In the genomic region with DNA sequence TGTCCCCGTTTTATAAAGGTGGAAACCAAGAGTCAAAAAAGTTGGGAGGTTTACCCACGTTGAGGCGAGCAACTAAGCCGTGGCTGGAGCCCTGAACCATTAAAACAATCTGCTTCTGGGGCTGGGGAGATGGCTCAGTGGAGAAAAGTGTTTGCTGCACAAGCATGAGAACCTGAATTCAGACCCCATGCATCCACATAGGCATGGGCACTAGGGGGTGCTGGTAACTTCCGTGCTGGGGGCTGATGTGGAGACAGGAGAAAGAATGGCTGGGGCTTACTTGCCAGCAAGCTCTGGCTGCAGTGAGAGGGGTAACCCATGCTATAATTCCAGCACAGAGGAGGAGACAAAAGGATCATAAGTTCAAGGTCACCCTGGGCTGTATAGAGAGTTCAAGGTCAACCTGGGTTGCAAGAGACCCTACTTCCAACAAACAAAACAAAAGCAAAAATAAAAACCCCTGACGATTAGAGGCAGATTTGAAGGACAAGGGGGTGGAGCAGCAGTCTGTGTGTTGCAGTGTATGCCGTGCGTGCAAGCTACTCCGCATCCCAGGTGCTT, we compare ENCODE assay signal across 22 mouse cellular contexts. TPM values are rescaled to one million over a fixed set of nuclear protein-coding genes. Genes with fewer than 3 reads are reported as not detected.
DNase-seq lines count a peak whose midpoint lies in the region; ATAC-seq and TF ChIP-seq lines count a peak whose summit lies in the region.
"Had no signal": no experiment of that assay in that cellular context is flagged by ENCODE, and none has a peak within 500 bp of the region (broad histone marks: within the 10 kb centered on the region; RNA-seq: fewer than 3 reads in every experiment).

No protein-coding gene starts in this region.

- peak; percentile 30; the same call in 1 of the 2 replicates for TF ChIP-seq CTCF in liver, embryonic 14.5 days (IDR thresholded peaks at IDR 0.05; ENCODE audit: low read depth)

- 0 out of 4 replicates have a peak, but pooled peaks cover 0 to 2% of the 10 kb centered on the region in 2 experiments for H3K4me1 ChIP-seq in liver, embryonic 14.5 days (replicated peaks; ENCODE audit: control insufficient read depth in 2 of 2, insufficient read depth in 2 of 2, low read length in 1 of 2)
- peaks cover 4% of the 10 kb centered on the region for H3K4me1 ChIP-seq in liver, embryonic 12.5 days
- H3K4me1 ChIP-seq: midbrain, embryonic 15.5 days had no signal

- no peak overlapping the region for H3K4me3 ChIP-seq in liver, embryonic 14.5 days (ENCODE audit: insufficient read depth in 1 of 2, low read depth in 2 of 2, low read length in 2 of 2)
- no peak overlapping the region for H3K4me3 ChIP-seq in liver, embryonic 12.5 days
- H3K4me3 ChIP-seq: forebrain, embryonic 13.5 days; hindbrain, embryonic 10.5 days; liver, embryonic 15.5 days; midbrain, embryonic 15.5 days had no signal

- TF ChIP-seq EP300 in liver, embryonic 14.5 days (IDR thresholded peaks at IDR 0.05; ENCODE audit: low read depth), result no peak

- 46% methylated on average over 9 of the region's 9 CpGs for WGBS in liver, embryonic 14.5 days (ENCODE audit: insufficient replicate concordance)
- WGBS in liver, embryonic 12.5 days (ENCODE audit: insufficient replicate concordance), result 49% methylated on average over 9 of the region's 9 CpGs

- no peaks in the 10 kb centered on the region for H3K27me3 ChIP-seq in liver, embryonic 14.5 days (ENCODE audit: control insufficient read depth, insufficient read depth, low read length)
- H3K27me3 ChIP-seq in liver, embryonic 12.5 days (replicated peaks), result peaks cover 17% of the 10 kb centered on the region; the same call in 1 of the 2 replicates
- H3K27me3 ChIP-seq: forebrain, embryonic 13.5 days; liver, embryonic 15.5 days; midbrain, embryonic 15.5 days had no signal

- peak; percentile 55; the same call in 1 of the 2 replicates for ATAC-seq in frontal cortex, adult (ENCODE audit: low TSS enrichment)
- ATAC-seq in liver, embryonic 14.5 days (ENCODE audit: insufficient read depth), result no peak
- no peak for ATAC-seq in liver, embryonic 12.5 days
- no peak for ATAC-seq in erythroblast, adult 5-6 weeks (replicated peaks; ENCODE audit: low FRiP score, poor library complexity, severe bottlenecking)
- ATAC-seq: forebrain, embryonic 13.5 days; inflammation-experienced regulatory T-cells, adult 6 months; midbrain, embryonic 15.5 days had no signal

- H3K4me2 ChIP-seq in liver, embryonic 14.5 days (ENCODE audit: low read depth), result no peak overlapping the region
- no peak overlapping the region for H3K4me2 ChIP-seq in liver, embryonic 12.5 days
- H3K4me2 ChIP-seq: forebrain, embryonic 13.5 days; liver, embryonic 15.5 days; midbrain, embryonic 15.5 days had no signal

- no peak overlapping the region for H3K27ac ChIP-seq in liver, embryonic 14.5 days
- no peak overlapping the region for H3K27ac ChIP-seq in liver, embryonic 12.5 days
- H3K27ac ChIP-seq: forebrain, embryonic 13.5 days; hindbrain, embryonic 10.5 days; liver, embryonic 15.5 days; midbrain, embryonic 15.5 days had no signal

- no peaks in the 10 kb centered on the region for H3K9me3 ChIP-seq in liver, embryonic 14.5 days (ENCODE audit: control insufficient read depth, low read length)
- no peaks in the 10 kb centered on the region for H3K9me3 ChIP-seq in liver, embryonic 12.5 days (replicated peaks)
- H3K9me3 ChIP-seq: forebrain, embryonic 13.5 days; hindbrain, embryonic 10.5 days; liver, embryonic 15.5 days; midbrain, embryonic 15.5 days had no signal

- no peaks in the 10 kb centered on the region for H3K36me3 ChIP-seq in liver, embryonic 14.5 days (replicated peaks; ENCODE audit: control insufficient read depth, insufficient read depth, low read depth)
- no peaks in the 10 kb centered on the region for H3K36me3 ChIP-seq in liver, embryonic 12.5 days
- H3K36me3 ChIP-seq: hindbrain, embryonic 10.5 days; liver, embryonic 15.5 days; midbrain, embryonic 15.5 days had no signal

- H3K9ac ChIP-seq in liver, embryonic 14.5 days (replicated peaks), result no peak overlapping the region
- H3K9ac ChIP-seq in liver, embryonic 12.5 days, result no peak overlapping the region
- H3K9ac ChIP-seq: forebrain, embryonic 13.5 days; liver, embryonic 15.5 days; midbrain, embryonic 15.5 days had no signal

- DNase-seq in frontal cortex, postnatal 36 days (ENCODE audit: low spot score in 2 of 2), result no peak
- DNase-seq in liver, embryonic 14.5 days (ENCODE audit: low read depth in 3 of 3, low spot score in 3 of 3), result no peak
- DNase-seq in thymus, postnatal 25 days, result peak; percentile 5
- DNase-seq in thymus, adult 18-20 months, result no peak
- DNase-seq in right cerebral cortex, adult 2 months (ENCODE audit: low spot score in 2 of 2), result no peak
- DNase-seq: adrenal gland, adult 2 months; cerebellum, adult 11 months; cerebellum, postnatal 25 days; retina, postnatal 1 day had no signal

RNA-seq across cellular contexts. Expression of gene Ccdc113, which starts 5.1 kb away (rescaled TPM):
- not detected in 2 replicates for polyA plus RNA-seq in liver, embryonic 14.5 days (2012; rRNA removed)
- polyA plus RNA-seq in liver, embryonic 14.5 days (2014; fragmentation: Nextera tagmentation; extraction: Ambion mirVana), result not detected in 2 replicates
- polyA plus RNA-seq in liver, embryonic 12.5 days (2016; fragmentation: Nextera tagmentation; extraction: Ambion mirVana), result not detected in 2 replicates
- not detected in 2 replicates for total RNA-seq in erythroblast, adult 5-6 weeks (2015; ENCODE audit: low replicate concordance)
- total RNA-seq in erythroblast, adult 5-6 weeks (2017; ENCODE audit: low replicate concordance), result not detected in 2 replicates
- total RNA-seq: gastrocnemius, adult 18-20 months; neutrophil, adult 5-6 weeks had no signal
- polyA plus RNA-seq: adrenal gland, adult 2 months; inflammation-experienced regulatory T-cells, adult 6 months; limb, embryonic 11.5 days; liver, embryonic 15.5 days had no signal

RNA-seq across cellular contexts. Expression of gene Csnk2a2, which starts 39.0 kb away (rescaled TPM):
- 9.7 and 12.8 TPM in 2 replicates for polyA plus RNA-seq in liver, embryonic 14.5 days (2012; rRNA removed)
- polyA plus RNA-seq in liver, embryonic 14.5 days (2014; fragmentation: Nextera tagmentation; extraction: Ambion mirVana), result 6.9 and 7.1 TPM in 2 replicates
- polyA plus RNA-seq in liver, embryonic 12.5 days (2016; fragmentation: Nextera tagmentation; extraction: Ambion mirVana), result 7.2 and 7.3 TPM in 2 replicates
- total RNA-seq in erythroblast, adult 5-6 weeks (2015; ENCODE audit: low replicate concordance), result 27.1 and 43.1 TPM in 2 replicates
- total RNA-seq in erythroblast, adult 5-6 weeks (2017; ENCODE audit: low replicate concordance), result 12.3 and 13.0 TPM in 2 replicates

RNA-seq across cellular contexts. Expression of gene Prss54, which starts 47.3 kb away (rescaled TPM):
- polyA plus RNA-seq in liver, embryonic 14.5 days (2012; rRNA removed), result not detected in 2 replicates
- polyA plus RNA-seq in liver, embryonic 14.5 days (2014; fragmentation: Nextera tagmentation; extraction: Ambion mirVana), result not detected in 2 replicates
- polyA plus RNA-seq in liver, embryonic 12.5 days (2016; fragmentation: Nextera tagmentation; extraction: Ambion mirVana), result not detected in 2 replicates
- total RNA-seq in erythroblast, adult 5-6 weeks (2015; ENCODE audit: low replicate concordance), result not detected in 2 replicates
- total RNA-seq in erythroblast, adult 5-6 weeks (2017; ENCODE audit: low replicate concordance), result not detected in 2 replicates
- total RNA-seq: adrenal gland, adult 2 months; gastrocnemius, adult 18-20 months; neutrophil, adult 5-6 weeks had no signal
- polyA plus RNA-seq: adrenal gland, adult 2 months; forebrain, embryonic 13.5 days; heart, embryonic 14.5 days; hindbrain, embryonic 10.5 days; inflammation-experienced regulatory T-cells, adult 6 months; kidney, embryonic 14.5 days; limb, embryonic 11.5 days; liver, embryonic 15.5 days; midbrain, embryonic 15.5 days had no signal
